10 mouse cellular contexts compared by ENCODE assay signal in the genomic region with DNA sequence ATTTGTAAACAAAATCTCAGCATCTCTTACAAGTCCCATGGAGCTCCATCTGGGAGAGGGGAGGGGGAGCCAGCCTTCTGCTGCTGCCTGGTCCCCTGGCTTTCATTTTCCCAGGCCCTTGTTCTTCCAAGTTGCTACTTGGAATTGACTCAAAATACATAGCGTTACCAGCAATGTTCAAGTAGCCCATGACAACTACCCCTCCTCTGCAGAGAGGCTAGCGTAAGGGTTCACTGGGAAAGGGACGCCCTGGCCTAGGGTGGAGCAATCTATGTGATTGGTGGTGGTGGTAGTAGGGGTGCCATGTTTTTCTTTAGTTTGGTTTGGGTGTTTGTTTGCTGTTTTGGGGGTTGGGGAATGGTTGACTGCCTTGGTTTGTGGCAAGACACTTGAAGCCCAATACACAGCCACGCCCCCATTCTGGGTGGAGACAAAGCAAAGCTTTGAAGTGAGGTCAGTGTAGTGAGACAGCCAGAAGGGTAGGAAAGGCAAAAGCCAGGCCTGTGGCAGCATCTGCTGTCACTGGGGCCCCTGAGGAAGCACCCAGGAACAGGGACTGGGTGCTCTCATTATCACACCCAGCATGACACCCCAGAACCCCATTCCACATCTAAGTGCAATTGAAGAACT. TPM values are rescaled to one million over a fixed set of nuclear protein-coding genes. Genes with fewer than 3 reads are reported as not detected.
DNase-seq lines count a peak whose midpoint lies in the region; ATAC-seq lines count a peak whose summit lies in the region.
"Had no signal": no experiment of that assay in that cellular context is flagged by ENCODE, and none has a peak within 500 bp of the region (broad histone marks: within the 10 kb centered on the region; RNA-seq: fewer than 3 reads in every experiment).

No protein-coding gene starts in this region.

- H3K4me2 ChIP-seq in lung, embryonic 16.5 days (ENCODE audit: low read depth, low read length) = no peak overlapping the region

- no peaks in the 10 kb centered on the region for H3K9me3 ChIP-seq in lung, embryonic 16.5 days (ENCODE audit: control insufficient read depth, low read length)

- H3K9ac ChIP-seq in lung, embryonic 16.5 days (ENCODE audit: low read length) = no peak overlapping the region

- no peak overlapping the region for H3K27ac ChIP-seq in lung, embryonic 16.5 days (ENCODE audit: low read length)

- H3K27me3 ChIP-seq in lung, embryonic 16.5 days (ENCODE audit: control insufficient read depth, insufficient read depth, low read depth, low read length) = no peaks in the 10 kb centered on the region

- peak; percentile 69; the same call in 1 of the 2 replicates for ATAC-seq in lung, embryonic 16.5 days (ENCODE audit: low read depth)
- no peak for ATAC-seq in CD4-positive, CD25-positive, alpha-beta regulatory T cell, adult 4 months
- no peak for ATAC-seq in erythroblast, adult 5-6 weeks (replicated peaks; ENCODE audit: low FRiP score, poor library complexity, severe bottlenecking)
- ATAC-seq: activated CD4-positive, CD25-positive, alpha-beta regulatory T cell, adult 4 months had no signal

- H3K36me3 ChIP-seq in lung, embryonic 16.5 days (ENCODE audit: control insufficient read depth, insufficient read depth, low read length) = no peaks in the 10 kb centered on the region

- H3K4me3 ChIP-seq in lung, embryonic 16.5 days (ENCODE audit: low read length) = no peak overlapping the region

- DNase-seq in adrenal gland, adult (ENCODE audit: inconsistent age in 2 of 2, low spot score in 1 of 2) = peak; percentile 34 to 67
- no peak for DNase-seq in adrenal gland, adult 18-20 months (ENCODE audit: low spot score in 2 of 2)
- DNase-seq in right cerebral cortex, postnatal 10 days (ENCODE audit: low spot score in 2 of 2) = peak; percentile 47 to 52
- DNase-seq in right cerebral cortex, postnatal 14 days = no peak
- no peak for DNase-seq in left cerebral cortex, adult 11 months (ENCODE audit: low spot score)
- DNase-seq: spleen, adult 18-20 months had no signal

- H3K4me1 ChIP-seq in lung, embryonic 16.5 days (replicated peaks; ENCODE audit: control insufficient read depth, insufficient read depth, low read length) = peaks cover 6% of the 10 kb centered on the region; the same call in 1 of the 2 replicates

- WGBS in lung, embryonic 16.5 days = 66% methylated on average over 4 of the region's 4 CpGs

RNA-seq across cellular contexts. Expression of a gene that starts 4.6 kb away (rescaled TPM):
- 100 to 1,000 TPM in 1 of 2 experiments, 10 to 100 TPM in 1; 87.8 to 419 TPM for total RNA-seq in adrenal gland, adult 18-20 months (2021)
- polyA plus RNA-seq in lung, embryonic 16.5 days (2015; fragmentation: Nextera tagmentation; extraction: Ambion mirVana) = 37.4 and 37.7 TPM in 2 replicates
- polyA plus RNA-seq in CD4-positive, CD25-positive, alpha-beta regulatory T cell, adult 4 months (2017; shearing (Covaris generic)) = 1 to 10 TPM; 1.6 to 2.1 TPM
- 0.38 and 1.0 TPM in 2 replicates for total RNA-seq in erythroblast, adult 5-6 weeks (2015; ENCODE audit: low replicate concordance)
- 1.7 and 1.9 TPM in 2 replicates for total RNA-seq in erythroblast, adult 5-6 weeks (2017; ENCODE audit: low replicate concordance)

RNA-seq across cellular contexts. Expression of a gene that starts 58.1 kb away (rescaled TPM):
- total RNA-seq in adrenal gland, adult 18-20 months (2021) = 1 to 10 TPM in 1 of 2 experiments, under 1 TPM in 1; 0.22 to 1.1 TPM
- 0.30 and 0.48 TPM in 2 replicates for polyA plus RNA-seq in lung, embryonic 16.5 days (2015; fragmentation: Nextera tagmentation; extraction: Ambion mirVana)
- not detected for polyA plus RNA-seq in CD4-positive, CD25-positive, alpha-beta regulatory T cell, adult 4 months (2017; shearing (Covaris generic))
- not detected in 2 replicates for total RNA-seq in erythroblast, adult 5-6 weeks (2015; ENCODE audit: low replicate concordance)
- total RNA-seq in erythroblast, adult 5-6 weeks (2017; ENCODE audit: low replicate concordance) = not detected in 2 replicates
- polyA plus RNA-seq: activated CD4-positive, CD25-positive, alpha-beta regulatory T cell, adult 4 months had no signal

Comparison
In these comparisons a context has a peak if more than half of its experiments do, and no peak if none do; other contexts are left out.
1. DNase-seq: peak in adrenal gland, adult (2 of 2) and right cerebral cortex, postnatal 10 days (2 of 2); none in adrenal gland, adult 18-20 months (0 of 2), right cerebral cortex, postnatal 14 days (single experiment) and left cerebral cortex, adult 11 months (single experiment).
2. RNA of a gene that starts 4.6 kb away (total RNA-seq): 87.8 to 419 TPM in adrenal gland, adult 18-20 months; 0.38 to 1.9 TPM in erythroblast, adult 5-6 weeks; every median in the first group is over 10 times any median in the second.